Comparison of ENCODE assay signal across 23 mouse cellular contexts in the genomic region with DNA sequence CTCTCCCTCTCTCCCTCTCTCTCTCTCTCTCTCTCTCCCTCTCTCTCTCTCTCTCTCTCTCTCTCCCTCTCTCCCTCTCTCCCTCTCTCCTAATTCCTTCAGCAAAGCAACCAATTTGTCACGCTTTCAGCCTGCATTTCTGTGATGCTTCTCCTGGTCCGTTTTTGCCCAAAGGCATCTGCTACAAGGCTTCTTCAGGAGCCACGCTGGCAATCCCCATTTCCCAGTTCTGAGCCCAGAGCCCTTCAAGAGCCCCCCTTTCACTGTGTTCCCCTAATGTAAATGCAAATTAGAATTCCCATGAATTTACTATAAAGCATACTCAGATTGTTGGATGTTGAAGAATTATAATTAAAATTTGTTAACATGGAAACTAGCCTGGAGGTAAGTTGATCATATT.
"Had no signal": no experiment of that assay in that cellular context is flagged by ENCODE, and none has a peak within 500 bp of the region (broad histone marks: within the 10 kb centered on the region; RNA-seq: fewer than 3 reads in every experiment).

No protein-coding gene starts in this region.

- DNase-seq: gastrocnemius, postnatal 14 days; gastrocnemius, postnatal 36 days; heart, adult 11 months; heart, adult 2 months; heart, postnatal 14 days; heart, postnatal 36 days; kidney, adult 11 months; kidney, adult 2 months; kidney, postnatal 10 days; kidney, postnatal 25 days; kidney, postnatal 4 days; liver had no signal

- H3K4me3 ChIP-seq: heart, adult 2 months; heart, embryonic 13.5 days; heart, embryonic 15.5 days; hindbrain, embryonic 13.5 days; hindbrain, embryonic 15.5 days; layer of hippocampus, adult 2 months; left cerebral cortex, adult 2 months; limb, embryonic 10.5 days; limb, embryonic 12.5 days had no signal

- H3K4me1 ChIP-seq: heart, embryonic 13.5 days; heart, embryonic 15.5 days; hindbrain, embryonic 13.5 days; hindbrain, embryonic 15.5 days; limb, embryonic 10.5 days; limb, embryonic 12.5 days had no signal

- H3K27me3 ChIP-seq: heart, embryonic 13.5 days; heart, embryonic 15.5 days; hindbrain, embryonic 13.5 days; hindbrain, embryonic 15.5 days; limb, embryonic 12.5 days had no signal

- H3K36me3 ChIP-seq: heart, embryonic 13.5 days; heart, embryonic 15.5 days; hindbrain, embryonic 13.5 days; hindbrain, embryonic 15.5 days; limb, embryonic 12.5 days had no signal

- ATAC-seq: hindbrain, postnatal 0 days; intestine, embryonic 16.5 days had no signal

- H3K9ac ChIP-seq: heart, embryonic 13.5 days; heart, embryonic 15.5 days; hindbrain, embryonic 13.5 days; hindbrain, embryonic 15.5 days; limb, embryonic 12.5 days had no signal

- H3K27ac ChIP-seq: heart, adult 2 months; heart, embryonic 13.5 days; heart, embryonic 15.5 days; hindbrain, embryonic 13.5 days; hindbrain, embryonic 15.5 days; hindbrain, postnatal 0 days; layer of hippocampus, adult 2 months; left cerebral cortex, adult 2 months; limb, embryonic 10.5 days; limb, embryonic 12.5 days had no signal

- H3K4me2 ChIP-seq: heart, embryonic 11.5 days; heart, embryonic 13.5 days; heart, embryonic 15.5 days; hindbrain, embryonic 13.5 days; hindbrain, embryonic 15.5 days; limb, embryonic 12.5 days had no signal

- H3K9me3 ChIP-seq: heart, embryonic 13.5 days; heart, embryonic 15.5 days; hindbrain, embryonic 13.5 days; hindbrain, embryonic 15.5 days; limb, embryonic 10.5 days had no signal
